Mouse (Mus musculus): ENCODE measurements around the gene Sf3a2.

GRCm38 (mm10) chr10:80842334-80842733 lies 44.3 kb downstream of the Sf3a2 start:
- TF ChIP-seq GATA1 (IDR thresholded peaks at IDR 0.05; ENCODE audit: low read length): no peak
- no peak for TF ChIP-seq TAL1 (IDR thresholded peaks at IDR 0.05; ENCODE audit: low read length)
